In genomic region chr13:70845526-70845925, GRCm38 (mm10) we compare ENCODE assay signal across 25 mouse cellular contexts. TPM values are rescaled to one million over a fixed set of nuclear protein-coding genes. Genes with fewer than 3 reads are reported as not detected.
A peak's percentile ranks its signal among the peaks of the same experiment; 100 is the strongest.
DNase-seq lines count a peak whose midpoint lies in the region; ATAC-seq and TF ChIP-seq lines count a peak whose summit lies in the region.
"Had no signal": no experiment of that assay in that cellular context is flagged by ENCODE, and none has a peak within 500 bp of the region (broad histone marks: within the 10 kb centered on the region; RNA-seq: fewer than 3 reads in every experiment).

No protein-coding gene starts in this region.

- H3K27me3 ChIP-seq in kidney, embryonic 15.5 days: peaks cover 21% of the 10 kb centered on the region
- no peaks in the 10 kb centered on the region for H3K27me3 ChIP-seq in kidney, postnatal 0 days (ENCODE audit: insufficient read depth, low read length)
- peaks cover 32% of the 10 kb centered on the region for H3K27me3 ChIP-seq in midbrain, embryonic 10.5 days (ENCODE audit: low read depth, poor library complexity, severe bottlenecking)
- H3K27me3 ChIP-seq: Patski had no signal

- 69% methylated on average over 7 of the region's 7 CpGs for WGBS in kidney, embryonic 15.5 days
- 57% methylated on average over 7 of the region's 7 CpGs for WGBS in kidney, postnatal 0 days
- WGBS in midbrain, embryonic 10.5 days: 85% methylated on average over 7 of the region's 7 CpGs

- no peak overlapping the region for H3K9ac ChIP-seq in kidney, embryonic 15.5 days
- no peak overlapping the region for H3K9ac ChIP-seq in kidney, postnatal 0 days (ENCODE audit: low read depth, low read length)
- H3K9ac ChIP-seq: embryonic facial prominence, embryonic 13.5 days; forebrain, embryonic 13.5 days; forebrain, postnatal 0 days; heart, embryonic 15.5 days; hindbrain, embryonic 13.5 days had no signal

- peak; percentile 43 for DNase-seq in kidney, adult 18-20 months
- no peak for DNase-seq in kidney, postnatal 0 days (ENCODE audit: low spot score)
- DNase-seq in kidney, postnatal 36 days: peak; percentile 60 to 67
- no peak for DNase-seq in midbrain, embryonic 10.5 days (ENCODE audit: low spot score)
- DNase-seq in heart, adult 18-20 months: no peak
- no peak for DNase-seq in left cerebral cortex, adult 8-10 months (ENCODE audit: low spot score in 2 of 2)
- DNase-seq: adrenal gland, adult 2 months; adrenal gland, postnatal 25 days; cerebellum, adult 18-20 months; cerebellum, adult 9-11 months; cerebellum, postnatal 36 days; forebrain, postnatal 0 days; gastrocnemius, postnatal 25 days; heart, postnatal 14 days had no signal

- no peak overlapping the region for H3K27ac ChIP-seq in kidney, embryonic 15.5 days
- H3K27ac ChIP-seq in kidney, postnatal 0 days: 0 out of 2 replicates have a peak overlapping the region, but pooled peaks have one; percentile 19
- H3K27ac ChIP-seq in midbrain, embryonic 10.5 days (replicated peaks): no peak overlapping the region
- H3K27ac ChIP-seq: embryonic facial prominence, embryonic 13.5 days; forebrain, embryonic 13.5 days; heart, embryonic 15.5 days; hindbrain, embryonic 13.5 days had no signal

- no peaks in the 10 kb centered on the region for H3K9me3 ChIP-seq in kidney, embryonic 15.5 days (replicated peaks)
- no peaks in the 10 kb centered on the region for H3K9me3 ChIP-seq in kidney, postnatal 0 days (replicated peaks; ENCODE audit: low read length)
- no peaks in the 10 kb centered on the region for H3K9me3 ChIP-seq in midbrain, embryonic 10.5 days (replicated peaks)
- H3K9me3 ChIP-seq: embryonic facial prominence, embryonic 13.5 days; forebrain, embryonic 13.5 days; heart, embryonic 15.5 days; hindbrain, embryonic 13.5 days had no signal

- no peak overlapping the region for H3K4me3 ChIP-seq in kidney, embryonic 15.5 days (replicated peaks)
- H3K4me3 ChIP-seq in kidney, postnatal 0 days (replicated peaks; ENCODE audit: low read depth, low read length): no peak overlapping the region
- H3K4me3 ChIP-seq in midbrain, embryonic 10.5 days: no peak overlapping the region
- H3K4me3 ChIP-seq: embryonic facial prominence, embryonic 13.5 days; forebrain, embryonic 13.5 days; heart, embryonic 15.5 days; hindbrain, embryonic 13.5 days had no signal

- H3K4me2 ChIP-seq in kidney, embryonic 15.5 days: no peak overlapping the region
- H3K4me2 ChIP-seq in kidney, postnatal 0 days (ENCODE audit: low read length): no peak overlapping the region
- H3K4me2 ChIP-seq: embryonic facial prominence, embryonic 13.5 days; forebrain, embryonic 13.5 days; heart, embryonic 11.5 days; heart, embryonic 15.5 days; hindbrain, embryonic 13.5 days had no signal

- no peaks in the 10 kb centered on the region for H3K36me3 ChIP-seq in kidney, embryonic 15.5 days
- no peaks in the 10 kb centered on the region for H3K36me3 ChIP-seq in kidney, postnatal 0 days (ENCODE audit: insufficient read depth, low read length)
- no peaks in the 10 kb centered on the region for H3K36me3 ChIP-seq in midbrain, embryonic 10.5 days
- H3K36me3 ChIP-seq: embryonic facial prominence, embryonic 13.5 days; heart, embryonic 15.5 days; hindbrain, embryonic 13.5 days had no signal

- H3K4me1 ChIP-seq in kidney, embryonic 15.5 days: peaks cover 17% of the 10 kb centered on the region
- peaks cover 6% of the 10 kb centered on the region; the same call in 1 of the 2 replicates for H3K4me1 ChIP-seq in kidney, postnatal 0 days (replicated peaks; ENCODE audit: insufficient read depth, low read length)
- H3K4me1 ChIP-seq in midbrain, embryonic 10.5 days: peaks cover 17% of the 10 kb centered on the region

- no peak for ATAC-seq in kidney, embryonic 15.5 days (replicated peaks; ENCODE audit: low FRiP score)
- ATAC-seq in kidney, postnatal 0 days (replicated peaks; ENCODE audit: low FRiP score, low read depth): no peak
- ATAC-seq: activated CD4-positive, CD25-positive, alpha-beta regulatory T cell, adult 4 months; forebrain, embryonic 13.5 days; forebrain, postnatal 0 days; Patski had no signal

- no peak for TF ChIP-seq CTCF in kidney, postnatal 0 days (IDR thresholded peaks at IDR 0.05; ENCODE audit: low read depth)

RNA-seq across cellular contexts. Expression of gene Adamts16, which starts 3.9 kb away (rescaled TPM):
- polyA plus RNA-seq in kidney, embryonic 15.5 days (2015; fragmentation: Nextera tagmentation; extraction: Ambion mirVana): 14.5 and 15.2 TPM in 2 replicates
- 11.8 and 13.8 TPM in 2 replicates for polyA plus RNA-seq in kidney, postnatal 0 days (2015; fragmentation: Nextera tagmentation; extraction: Ambion mirVana)
- polyA plus RNA-seq in midbrain, embryonic 10.5 days (2016; fragmentation: Nextera tagmentation; extraction: Ambion mirVana): 0.25 and 0.27 TPM in 2 replicates
- total RNA-seq in heart, adult 18-20 months (2021): not detected
- 1 to 10 TPM; 4.4 to 6.9 (median 4.6) TPM for total RNA-seq in left cerebral cortex, adult 8-10 months (2022)
- total RNA-seq: CH12.LX; granulocyte monocyte progenitor cell, adult 5-6 weeks; hematopoietic stem cell, adult 5-6 weeks had no signal

Comparison
In these comparisons a context has a peak if more than half of its experiments do, and no peak if none do; other contexts are left out.
1. DNase-seq: peak in kidney, adult 18-20 months (single experiment) and kidney, postnatal 36 days (2 of 2); none in kidney, postnatal 0 days (single experiment), midbrain, embryonic 10.5 days (single experiment), heart, adult 18-20 months (0 of 2) and left cerebral cortex, adult 8-10 months (0 of 2).
2. RNA of gene Adamts16, which starts 3.9 kb away (polyA plus RNA-seq): 14.5 to 15.2 TPM in kidney, embryonic 15.5 days and 11.8 to 13.8 TPM in kidney, postnatal 0 days; 0.25 to 0.27 TPM in midbrain, embryonic 10.5 days; every median in the first group is over 10 times any median in the second.